8 mouse cellular contexts compared by ENCODE assay signal in genomic region chr3:51375307-51376265, GRCm38 (mm10). TPM values are rescaled to one million over a fixed set of nuclear protein-coding genes. Genes with fewer than 3 reads are reported as not detected.
DNase-seq lines count a peak whose midpoint lies in the region; ATAC-seq and TF ChIP-seq lines count a peak whose summit lies in the region.
"Had no signal": no experiment of that assay in that cellular context is flagged by ENCODE, and none has a peak within 500 bp of the region (broad histone marks: within the 10 kb centered on the region; RNA-seq: fewer than 3 reads in every experiment).

No protein-coding gene starts in this region.

- DNase-seq in left cerebral cortex, postnatal 14 days (ENCODE audit: low spot score in 2 of 2), result peak; percentile 30 to 68
- DNase-seq in left cerebral cortex, adult 18-20 months (ENCODE audit: low spot score in 2 of 2), result no peak
- no peak for DNase-seq in G1E (ENCODE audit: low spot score)
- peak; percentile 63 for DNase-seq in c-Kit-negative CD71-positive TER-119-positive erythroid progenitor cells, embryonic 14.5 days (ENCODE audit: low read depth, low spot score)
- peak; percentile 20 for DNase-seq in heart, postnatal 0 days (ENCODE audit: low spot score)
- DNase-seq in lung, adult 18-20 months, result peak; percentile 44 to 50
- DNase-seq in stomach, postnatal 0 days (ENCODE audit: low spot score), result peak; percentile 45

- intact Hi-C loops in left cerebral cortex, postnatal 14 days (cut with DNase I), result loop anchor here (5.0 kb wide), 1 partner anchor 867 kb away; no protein-coding TSS in a partner anchor

- TF ChIP-seq CTCF in G1E (IDR thresholded peaks at IDR 0.05; ENCODE audit: low read depth, low read length), result 0 out of 2 replicates have a peak, but pooled peaks have one; percentile 25
- TF ChIP-seq CTCF in heart, postnatal 0 days (IDR thresholded peaks at IDR 0.05; ENCODE audit: low read depth), result peak; percentile 56
- TF ChIP-seq CTCF in stomach, postnatal 0 days (IDR thresholded peaks at IDR 0.05; ENCODE audit: low read depth), result peak; percentile 78

- peaks cover 3% of the 10 kb centered on the region; the same call in 1 of the 2 replicates for H3K9me3 ChIP-seq in G1E (replicated peaks)
- no peaks in the 10 kb centered on the region for H3K9me3 ChIP-seq in heart, postnatal 0 days (replicated peaks; ENCODE audit: control insufficient read depth, low read length)
- no peaks in the 10 kb centered on the region for H3K9me3 ChIP-seq in stomach, postnatal 0 days (ENCODE audit: control insufficient read depth, low read length)
- H3K9me3 ChIP-seq: megakaryocyte, embryonic 14.5 days had no signal

- no peaks in the 10 kb centered on the region for H3K36me3 ChIP-seq in G1E (replicated peaks)
- no peaks in the 10 kb centered on the region for H3K36me3 ChIP-seq in heart, postnatal 0 days (replicated peaks; ENCODE audit: control insufficient read depth, insufficient read depth, low read length)
- no peaks in the 10 kb centered on the region for H3K36me3 ChIP-seq in stomach, postnatal 0 days (ENCODE audit: control insufficient read depth, insufficient read depth, low read length)

- peak; percentile 68 for ATAC-seq in G1E (ENCODE audit: extremely low read depth, insufficient number of reproducible peaks, low FRiP score, poor library complexity, severe bottlenecking)
- ATAC-seq in heart, postnatal 0 days (ENCODE audit: insufficient read depth, low read depth), result no peak
- ATAC-seq in stomach, postnatal 0 days (ENCODE audit: low FRiP score, low TSS enrichment), result no peak

- no peak overlapping the region for H3K9ac ChIP-seq in heart, postnatal 0 days (replicated peaks; ENCODE audit: low read depth, low read length)
- no peak overlapping the region for H3K9ac ChIP-seq in stomach, postnatal 0 days (ENCODE audit: low read length)

- H3K27ac ChIP-seq in heart, postnatal 0 days (ENCODE audit: low read depth), result no peak overlapping the region
- no peak overlapping the region for H3K27ac ChIP-seq in stomach, postnatal 0 days (replicated peaks)

- peaks cover 53% of the 10 kb centered on the region for H3K4me1 ChIP-seq in G1E (ENCODE audit: insufficient read depth, low read depth, low read length)
- peaks cover 4% of the 10 kb centered on the region; the same call in 1 of the 2 replicates for H3K4me1 ChIP-seq in heart, postnatal 0 days (ENCODE audit: control insufficient read depth, insufficient read depth)
- H3K4me1 ChIP-seq in stomach, postnatal 0 days (replicated peaks; ENCODE audit: control insufficient read depth, insufficient read depth), result no peaks in the 10 kb centered on the region

- H3K4me3 ChIP-seq in G1E (ENCODE audit: low read depth, low read length), result no peak overlapping the region; the same call in 1 of the 2 replicates
- H3K4me3 ChIP-seq in heart, postnatal 0 days (ENCODE audit: low read depth, low read length), result no peak overlapping the region
- H3K4me3 ChIP-seq in stomach, postnatal 0 days (ENCODE audit: low read depth, low read length), result no peak overlapping the region

- no peaks in the 10 kb centered on the region for H3K27me3 ChIP-seq in G1E (ENCODE audit: insufficient read depth, low read length)
- no peaks in the 10 kb centered on the region for H3K27me3 ChIP-seq in heart, postnatal 0 days (ENCODE audit: control insufficient read depth, insufficient read depth, low read length)
- no peaks in the 10 kb centered on the region for H3K27me3 ChIP-seq in stomach, postnatal 0 days (ENCODE audit: control insufficient read depth, insufficient read depth, low read length)
- H3K27me3 ChIP-seq: megakaryocyte, embryonic 14.5 days had no signal

- TF ChIP-seq EP300 in heart, postnatal 0 days (IDR thresholded peaks at IDR 0.05; ENCODE audit: low read depth), result no peak
- TF ChIP-seq EP300 in stomach, postnatal 0 days (optimal IDR thresholded peaks at IDR 0.05), result no peak

- WGBS in heart, postnatal 0 days, result 73% methylated on average over 19 of the region's 19 CpGs
- WGBS in stomach, postnatal 0 days, result 77% methylated on average over 19 of the region's 19 CpGs

- no peak overlapping the region for H3K4me2 ChIP-seq in heart, postnatal 0 days (ENCODE audit: low read depth, low read length)
- H3K4me2 ChIP-seq in stomach, postnatal 0 days (replicated peaks; ENCODE audit: low read depth), result no peak overlapping the region

RNA-seq across cellular contexts. Expression of gene Mgarp, which starts 21.0 kb away (rescaled TPM):
- not detected for total RNA-seq in left cerebral cortex, postnatal 14 days (2021)
- total RNA-seq in left cerebral cortex, adult 18-20 months (2021), result not detected
- total RNA-seq in G1E (2014; fragmentation: Nextera tagmentation) (5.6 and 6.6 TPM in 2 replicates), G1E (2017) (20.3 and 24.7 TPM in 2 replicates)
- polyA plus RNA-seq in G1E (2012), result 14.4 and 16.8 TPM in 2 replicates
- 3.4 and 3.7 TPM in 2 replicates for total RNA-seq in heart, postnatal 0 days (2014; rRNA removed; ENCODE audit: low replicate concordance)
- 1.2 and 1.3 TPM in 2 replicates for polyA plus RNA-seq in heart, postnatal 0 days (2015; fragmentation: Nextera tagmentation; extraction: Ambion mirVana)
- 0.73 and 0.82 TPM in 2 replicates for polyA plus RNA-seq in stomach, postnatal 0 days (2015; fragmentation: Nextera tagmentation; extraction: Ambion mirVana)

RNA-seq across cellular contexts. Expression of gene Ndufc1, which starts 33.2 kb away (rescaled TPM):
- 100 to 1,000 TPM; 343 to 354 TPM for total RNA-seq in left cerebral cortex, postnatal 14 days (2021)
- total RNA-seq in left cerebral cortex, adult 18-20 months (2021), result 100 to 1,000 TPM; 283 to 337 TPM
- total RNA-seq in G1E (2014; fragmentation: Nextera tagmentation), result 199 and 247 TPM in 2 replicates
- 106 and 114 TPM in 2 replicates for total RNA-seq in G1E (2017)
- polyA plus RNA-seq in G1E (2012), result 16.7 and 38.6 TPM in 2 replicates
- 358 and 459 TPM in 2 replicates for total RNA-seq in heart, postnatal 0 days (2014; rRNA removed; ENCODE audit: low replicate concordance)
- 3,223 and 3,409 TPM in 2 replicates for polyA plus RNA-seq in heart, postnatal 0 days (2015; fragmentation: Nextera tagmentation; extraction: Ambion mirVana)
- 884 and 979 TPM in 2 replicates for polyA plus RNA-seq in stomach, postnatal 0 days (2015; fragmentation: Nextera tagmentation; extraction: Ambion mirVana)

RNA-seq across cellular contexts. Expression of gene Elf2, which starts 35.1 kb away (rescaled TPM):
- 10 to 100 TPM; 25.5 to 26.1 TPM for total RNA-seq in left cerebral cortex, postnatal 14 days (2021)
- 10 to 100 TPM; 58.3 to 60.2 TPM for total RNA-seq in left cerebral cortex, adult 18-20 months (2021)
- total RNA-seq in G1E (2014; fragmentation: Nextera tagmentation) (67.8 and 73.6 TPM in 2 replicates), G1E (2017) (98.1 and 111 TPM in 2 replicates)
- polyA plus RNA-seq in G1E (2012), result 38.1 and 52.6 TPM in 2 replicates
- 84.0 and 104 TPM in 2 replicates for total RNA-seq in heart, postnatal 0 days (2014; rRNA removed; ENCODE audit: low replicate concordance)
- 40.7 and 46.5 TPM in 2 replicates for polyA plus RNA-seq in heart, postnatal 0 days (2015; fragmentation: Nextera tagmentation; extraction: Ambion mirVana)
- polyA plus RNA-seq in stomach, postnatal 0 days (2015; fragmentation: Nextera tagmentation; extraction: Ambion mirVana), result 32.4 and 36.3 TPM in 2 replicates

RNA-seq across cellular contexts. Expression of gene Naa15, which starts 39.4 kb away (rescaled TPM):
- total RNA-seq in left cerebral cortex, postnatal 14 days (2021), result 10 to 100 TPM; 39.8 to 46.5 TPM
- 10 to 100 TPM; 41.6 to 51.3 TPM for total RNA-seq in left cerebral cortex, adult 18-20 months (2021)
- 131 and 138 TPM in 2 replicates for total RNA-seq in G1E (2014; fragmentation: Nextera tagmentation)
- 52.5 and 63.5 TPM in 2 replicates for total RNA-seq in G1E (2017)
- 15.9 and 28.6 TPM in 2 replicates for polyA plus RNA-seq in G1E (2012)
- 19.6 and 21.2 TPM in 2 replicates for total RNA-seq in heart, postnatal 0 days (2014; rRNA removed; ENCODE audit: low replicate concordance)
- polyA plus RNA-seq in heart, postnatal 0 days (2015; fragmentation: Nextera tagmentation; extraction: Ambion mirVana), result 21.1 and 23.6 TPM in 2 replicates
- 16.3 and 19.0 TPM in 2 replicates for polyA plus RNA-seq in stomach, postnatal 0 days (2015; fragmentation: Nextera tagmentation; extraction: Ambion mirVana)

Comparison
In these comparisons a context has a peak if more than half of its experiments do, and no peak if none do; other contexts are left out.
1. DNase-seq: peak in left cerebral cortex, postnatal 14 days (2 of 2), c-Kit-negative CD71-positive TER-119-positive erythroid progenitor cells, embryonic 14.5 days (single experiment), heart, postnatal 0 days (single experiment), lung, adult 18-20 months (2 of 2) and stomach, postnatal 0 days (single experiment); none in left cerebral cortex, adult 18-20 months (0 of 2) and G1E (single experiment).
2. CTCF ChIP-seq: peak in every context shown above with its lines; median percentile 78 in stomach, postnatal 0 days; 56 in heart, postnatal 0 days; 25 in G1E.